In the genomic region with DNA sequence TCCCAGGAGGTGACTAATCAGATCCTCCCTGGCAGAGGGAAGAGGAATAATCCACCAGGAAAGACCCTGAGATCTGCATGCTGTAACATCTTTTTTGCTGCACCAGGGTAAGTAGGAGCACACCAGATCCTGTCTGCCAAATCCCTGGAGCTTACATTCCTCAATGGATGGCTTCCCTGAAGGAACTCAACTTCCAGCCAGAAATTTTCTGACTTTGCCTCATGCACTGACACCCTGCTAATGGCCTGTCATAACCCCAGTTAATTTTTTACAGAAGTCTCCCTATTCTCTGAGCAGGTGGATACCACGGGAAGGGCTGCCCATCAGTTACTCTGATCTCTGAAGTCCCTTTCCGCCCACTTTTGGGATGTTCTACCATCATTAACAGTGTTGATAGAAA, we compare ENCODE assay signal across 16 mouse cellular contexts. TPM values are rescaled to one million over a fixed set of nuclear protein-coding genes. Genes with fewer than 3 reads are reported as not detected.
DNase-seq lines count a peak whose midpoint lies in the region; TF ChIP-seq lines count a peak whose summit lies in the region.
"Had no signal": no experiment of that assay in that cellular context is flagged by ENCODE, and none has a peak within 500 bp of the region (broad histone marks: within the 10 kb centered on the region; RNA-seq: fewer than 3 reads in every experiment).

No protein-coding gene starts in this region.

- TF ChIP-seq CTCF in left cerebral cortex, adult 2 months (IDR thresholded peaks at IDR 0.05): no peak

- H3K27ac ChIP-seq in left cerebral cortex, adult 2 months: peak overlapping the region; percentile 28; the same call in 1 of the 2 replicates
- H3K27ac ChIP-seq: embryonic facial prominence, embryonic 10.5 days; forebrain, embryonic 13.5 days; heart, embryonic 13.5 days; hindbrain, embryonic 12.5 days had no signal

- intact Hi-C loops in left cerebral cortex, adult 2 months (cut with DNase I): loop anchor here (5.0 kb wide), 1 partner anchor 36 kb away; no protein-coding TSS in a partner anchor
- intact Hi-C loops in left cerebral cortex, postnatal 10 days (cut with DNase I): no loop called here

- DNase-seq in left cerebral cortex, adult 2 months (ENCODE audit: extremely low spot score in 1 of 2, low spot score in 2 of 2): no peak
- DNase-seq in left cerebral cortex, postnatal 10 days (ENCODE audit: extremely low spot score in 1 of 2, low spot score in 2 of 2): no peak
- DNase-seq in brain, adult 2 months (ENCODE audit: low read depth, low spot score): peak; percentile 11
- peak; percentile 89 for DNase-seq in kidney, adult 9 months
- peak; percentile 35 to 61 for DNase-seq in kidney, postnatal 25 days
- DNase-seq in adrenal gland, postnatal 4 days (ENCODE audit: low spot score in 2 of 2): no peak
- no peak for DNase-seq in thymus, adult 18-20 months
- DNase-seq: adrenal gland, postnatal 14 days; cerebellum, adult 2 months; forebrain, postnatal 0 days; gastrocnemius, postnatal 14 days; heart, postnatal 36 days had no signal

- H3K4me3 ChIP-seq in left cerebral cortex, adult 2 months: no peak overlapping the region
- H3K4me3 ChIP-seq: embryonic facial prominence, embryonic 10.5 days; forebrain, embryonic 13.5 days; heart, embryonic 13.5 days; hindbrain, embryonic 12.5 days had no signal

RNA-seq across cellular contexts. Expression of a gene that starts 50.6 kb away (rescaled TPM):
- 10 to 100 TPM; 54.8 to 61.5 TPM for total RNA-seq in left cerebral cortex, adult 2 months (2021)
- total RNA-seq in left cerebral cortex, postnatal 10 days (2021): 10 to 100 TPM; 32.5 to 36.2 TPM
- 10 to 100 TPM; 40.6 to 41.6 TPM for total RNA-seq in adrenal gland, postnatal 4 days (2021)

RNA-seq across cellular contexts. Expression of a gene that starts 55.3 kb away (rescaled TPM):
- 10 to 100 TPM; 47.4 to 50.5 TPM for total RNA-seq in left cerebral cortex, adult 2 months (2021)
- 10 to 100 TPM; 62.5 to 62.7 TPM for total RNA-seq in left cerebral cortex, postnatal 10 days (2021)
- 10 to 100 TPM; 59.8 to 62.6 TPM for total RNA-seq in adrenal gland, postnatal 4 days (2021)

Comparison
In these comparisons a context has a peak if more than half of its experiments do, and no peak if none do; other contexts are left out.
1. DNase-seq: peak in brain, adult 2 months (single experiment), kidney, adult 9 months (single experiment) and kidney, postnatal 25 days (2 of 2); none in left cerebral cortex, adult 2 months (0 of 2), left cerebral cortex, postnatal 10 days (0 of 2), adrenal gland, postnatal 4 days (0 of 2) and thymus, adult 18-20 months (0 of 2).